Mouse (Mus musculus) layer of hippocampus, postnatal 25 days (tissue): Measurements from ENCODE around the gene Csf2ra. TPM values are rescaled to one million over a fixed set of nuclear protein-coding genes. Genes with fewer than 3 reads are reported as not detected.
A peak's percentile ranks its signal among the peaks of the same experiment; 100 is the strongest.
"Not testable (repeated sequence)": the region's sequence is repeated elsewhere in the genome, so short reads cannot be mapped to it uniquely, and the experiment has no call there.

ENCODE experiments used
- DNase-seq, 2 experiments: peaks; one replicate each; pipeline ENCODE4 v3.0.0; 2022; ENCODE audit warnings: mixed read lengths in 2 of 2, low spot score in 1 of 2; ENCODE audit errors: extremely low spot score in 1 of 2
- total RNA-seq, 2 experiments: library from RNA; stranded (reverse); gene quantifications; 2 replicates each; pipeline ENCODE4 v1.2.3; 2021

Gene Csf2ra
- total RNA-seq, 2 experiments from 2014 or later, result 26.0 to 34.3 TPM

DNA sequence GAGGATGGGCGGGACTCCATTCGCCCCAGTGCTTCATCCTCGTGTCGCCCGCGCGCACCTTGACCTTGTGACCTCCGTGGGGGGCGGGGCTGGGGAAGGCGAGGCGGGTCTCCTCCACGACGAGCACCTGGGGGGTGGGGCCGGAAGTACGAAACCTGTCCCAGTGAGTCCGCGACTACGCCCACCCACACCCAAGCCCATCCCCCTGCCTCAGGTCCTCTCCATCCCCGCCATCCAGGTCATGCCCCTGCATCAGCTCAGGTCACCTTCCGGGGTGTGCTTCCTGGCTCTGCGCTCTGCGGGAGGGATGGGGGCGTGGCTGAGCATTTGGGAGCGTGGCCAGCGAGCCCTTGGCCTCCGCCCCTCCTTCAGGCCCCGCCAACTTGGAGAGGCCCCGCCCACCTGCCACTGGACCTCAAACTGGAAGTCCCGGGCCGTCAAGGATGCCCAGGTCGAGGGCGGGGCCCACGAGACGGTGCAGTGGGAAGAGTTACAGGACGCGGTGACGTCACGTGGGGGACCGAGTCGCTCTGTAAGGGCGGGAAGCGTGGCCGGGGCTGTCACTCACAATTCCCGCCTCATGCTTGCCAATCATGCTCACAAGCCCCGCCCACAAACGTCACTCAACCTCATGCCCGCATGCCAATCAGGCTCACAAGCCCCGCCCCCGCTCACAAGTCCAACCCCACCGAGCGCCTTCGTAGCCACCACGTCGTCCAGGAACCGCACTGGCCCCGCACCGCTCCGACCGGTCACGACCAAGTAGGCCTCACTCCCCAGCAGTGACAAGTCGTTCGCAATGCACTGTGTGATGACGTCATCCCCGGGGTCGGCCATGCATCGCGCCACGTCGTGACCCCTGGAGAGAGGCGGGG, 2.5 kb downstream of the Csf2ra start:
- DNase-seq, result peak; percentile 76

GRCm38 (mm10) chr19:61224678-61225525, 3.3 kb downstream of the Csf2ra start:
- peak in 1 of 2 experiments; percentile 9 for DNase-seq

DNA sequence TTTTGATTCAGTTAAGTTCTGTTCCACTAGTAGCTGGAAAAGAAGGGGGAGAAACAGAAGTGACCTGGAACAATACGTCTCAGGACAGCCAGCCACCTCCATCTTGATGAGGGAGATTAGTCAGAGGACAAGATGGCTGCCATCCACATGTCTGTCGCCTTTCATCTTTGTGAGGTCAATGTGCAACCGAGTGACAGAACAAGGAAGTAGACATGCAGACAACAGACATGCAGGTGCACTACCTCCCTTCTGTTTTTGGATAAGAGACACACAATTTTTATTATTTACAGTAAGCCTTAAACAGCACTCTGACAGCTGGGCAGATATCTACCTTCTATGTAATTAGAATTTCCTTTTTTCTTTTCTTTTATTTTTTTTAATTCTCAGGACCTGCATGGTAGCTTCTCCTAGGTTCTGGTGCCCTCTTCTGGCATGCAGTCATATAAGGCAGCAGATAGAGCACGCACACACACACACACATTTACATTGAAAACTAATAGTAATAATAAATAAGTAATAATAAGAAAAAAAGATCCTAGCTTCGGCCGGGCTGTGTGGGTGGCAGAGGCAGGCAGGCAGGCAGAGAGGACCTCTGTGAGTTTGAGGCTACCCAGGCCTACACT, 4.4 kb downstream of the Csf2ra start:
- DNase-seq, result no peak

- not testable (repeated sequence) for DNase-seq
Observed at GRCm38 (mm10) chr19:61207506-61207905, 20.7 kb downstream of the Csf2ra start.

- peak; percentile 11 to 22 for DNase-seq
Observed at GRCm38 (mm10) chr19:61199836-61200235, 28.4 kb downstream of the Csf2ra start.

DNA sequence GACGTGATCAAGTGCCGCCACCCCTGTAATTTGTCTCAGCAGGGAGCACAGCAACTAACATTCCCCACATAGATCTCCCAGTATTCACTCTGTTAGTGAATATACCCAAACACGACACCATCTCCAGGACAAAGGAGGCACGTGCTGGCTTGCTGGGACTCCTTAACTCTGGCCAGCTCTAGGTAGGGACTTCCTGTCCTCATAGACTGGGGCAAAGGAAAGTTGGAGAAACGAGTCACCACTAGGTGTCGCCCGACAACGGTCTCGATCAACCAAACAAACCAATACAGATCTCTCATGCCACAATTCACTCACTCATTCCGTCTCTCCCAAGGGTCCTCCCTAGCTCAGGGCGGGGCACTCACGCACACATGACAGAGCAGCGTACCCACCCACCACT, 28.9 kb downstream of the Csf2ra start:
- peak; percentile 71 to 92 for DNase-seq

GRCm38 (mm10) chr19:61183590-61183989, 44.6 kb downstream of the Csf2ra start, which contains the start of gene Gm6020:
TSS of gene Gm6020 (plus strand) at chr19:61183890.
- DNase-seq, result not testable (repeated sequence)

- no peak for DNase-seq
Observed at GRCm38 (mm10) chr19:61175756-61176324, 52.4 kb downstream of the Csf2ra start, which contains the start of gene Gm7102. TSS of gene Gm7102 (minus strand) at chr19:61176309.

Other genes with a start within 250 kb of the Csf2ra start
- gene Zfp950, start 87.6 kb downstream of the Csf2ra start, total RNA-seq, result 10 to 100 TPM; 34.6 to 39.4 TPM
- not detected for gene Gm7102, start 52.1 kb downstream of the Csf2ra start, total RNA-seq
- gene Gm6020, start 44.5 kb downstream of the Csf2ra start, total RNA-seq, result not detected
- not detected for gene Gm21060, start 68.6 kb upstream of the Csf2ra start, total RNA-seq